In genomic region chr8:114117439-114117838, GRCm38 (mm10) we compare ENCODE assay signal across 27 mouse cellular contexts. TPM values are rescaled to one million over a fixed set of nuclear protein-coding genes. Genes with fewer than 3 reads are reported as not detected.
DNase-seq lines count a peak whose midpoint lies in the region; ATAC-seq and TF ChIP-seq lines count a peak whose summit lies in the region.
"Had no signal": no experiment of that assay in that cellular context is flagged by ENCODE, and none has a peak within 500 bp of the region (broad histone marks: within the 10 kb centered on the region; RNA-seq: fewer than 3 reads in every experiment).

No protein-coding gene starts in this region.

- TF ChIP-seq CTCF in intestine, postnatal 0 days (IDR thresholded peaks at IDR 0.05; ENCODE audit: low read depth): no peak
- TF ChIP-seq CTCF in liver, embryonic 14.5 days (IDR thresholded peaks at IDR 0.05; ENCODE audit: low read depth): no peak

- no peaks in the 10 kb centered on the region for H3K27me3 ChIP-seq in intestine, postnatal 0 days (replicated peaks; ENCODE audit: control insufficient read depth, insufficient read depth, low read length)
- H3K27me3 ChIP-seq in intestine, embryonic 15.5 days (replicated peaks): no peaks in the 10 kb centered on the region
- no peaks in the 10 kb centered on the region for H3K27me3 ChIP-seq in liver, embryonic 14.5 days (ENCODE audit: control insufficient read depth, insufficient read depth, low read length)
- H3K27me3 ChIP-seq: heart, embryonic 12.5 days; kidney, embryonic 15.5 days; lung, embryonic 15.5 days had no signal

- no peak overlapping the region for H3K4me2 ChIP-seq in intestine, postnatal 0 days (replicated peaks; ENCODE audit: low read depth)
- no peak overlapping the region for H3K4me2 ChIP-seq in intestine, embryonic 15.5 days (replicated peaks)
- no peak overlapping the region for H3K4me2 ChIP-seq in liver, embryonic 14.5 days (ENCODE audit: low read depth)
- H3K4me2 ChIP-seq: heart, embryonic 12.5 days; hindbrain, embryonic 14.5 days; kidney, embryonic 15.5 days; lung, embryonic 15.5 days had no signal

- H3K9me3 ChIP-seq in intestine, postnatal 0 days (ENCODE audit: control insufficient read depth): no peaks in the 10 kb centered on the region
- H3K9me3 ChIP-seq in intestine, embryonic 15.5 days: no peaks in the 10 kb centered on the region
- no peaks in the 10 kb centered on the region for H3K9me3 ChIP-seq in liver, embryonic 14.5 days (ENCODE audit: control insufficient read depth, low read length)
- H3K9me3 ChIP-seq: heart, embryonic 12.5 days; kidney, embryonic 15.5 days; lung, embryonic 15.5 days had no signal

- ATAC-seq in intestine, postnatal 0 days: peak; percentile 53; the same call in 1 of the 2 replicates
- no peak for ATAC-seq in intestine, embryonic 15.5 days
- ATAC-seq in common myeloid progenitor, adult 5-6 weeks (replicated peaks; ENCODE audit: low read depth, poor library complexity, severe bottlenecking): peak; percentile 47; the same call in 1 of the 2 replicates
- peak; percentile 85 for ATAC-seq in liver, embryonic 14.5 days (ENCODE audit: insufficient read depth)
- peak; percentile 90 for ATAC-seq in megakaryocyte progenitor cell, adult 5-6 weeks (replicated peaks; ENCODE audit: poor library complexity)
- ATAC-seq in erythroid progenitor cell, adult 5-6 weeks (replicated peaks; ENCODE audit: low FRiP score, poor library complexity, severe bottlenecking): no peak
- ATAC-seq: forebrain, embryonic 14.5 days; Patski had no signal

- H3K36me3 ChIP-seq in intestine, postnatal 0 days (ENCODE audit: control insufficient read depth, insufficient read depth): no peaks in the 10 kb centered on the region
- no peaks in the 10 kb centered on the region for H3K36me3 ChIP-seq in intestine, embryonic 15.5 days
- H3K36me3 ChIP-seq in liver, embryonic 14.5 days (replicated peaks; ENCODE audit: control insufficient read depth, insufficient read depth, low read depth): no peaks in the 10 kb centered on the region
- H3K36me3 ChIP-seq: heart, embryonic 12.5 days; kidney, embryonic 15.5 days; lung, embryonic 15.5 days had no signal

- TF ChIP-seq EP300 in liver, embryonic 14.5 days (IDR thresholded peaks at IDR 0.05; ENCODE audit: low read depth): no peak

- H3K4me1 ChIP-seq in intestine, postnatal 0 days (replicated peaks; ENCODE audit: control insufficient read depth, insufficient read depth, low read length): no peaks in the 10 kb centered on the region
- no peaks in the 10 kb centered on the region for H3K4me1 ChIP-seq in intestine, embryonic 15.5 days (replicated peaks)
- H3K4me1 ChIP-seq in liver, embryonic 14.5 days (replicated peaks; ENCODE audit: control insufficient read depth in 2 of 2, insufficient read depth in 2 of 2, low read length in 1 of 2): peaks cover 0 to 4% of the 10 kb centered on the region in 2 experiments; a peak in 1 of 4 replicates
- H3K4me1 ChIP-seq: heart, embryonic 12.5 days; kidney, embryonic 15.5 days; lung, embryonic 15.5 days had no signal

- H3K27ac ChIP-seq in intestine, postnatal 0 days (ENCODE audit: low read depth, low read length): no peak overlapping the region
- no peak overlapping the region for H3K27ac ChIP-seq in intestine, embryonic 15.5 days
- no peak overlapping the region for H3K27ac ChIP-seq in liver, embryonic 14.5 days
- H3K27ac ChIP-seq: heart, adult 2 months; hindbrain, embryonic 14.5 days; kidney, embryonic 15.5 days; lung, embryonic 15.5 days had no signal

- no peak overlapping the region for H3K4me3 ChIP-seq in intestine, postnatal 0 days (ENCODE audit: low read depth, low read length)
- no peak overlapping the region for H3K4me3 ChIP-seq in intestine, embryonic 15.5 days (replicated peaks)
- no peak overlapping the region for H3K4me3 ChIP-seq in liver, embryonic 14.5 days (ENCODE audit: insufficient read depth in 1 of 2, low read depth in 2 of 2, low read length in 2 of 2)
- H3K4me3 ChIP-seq: heart, adult 2 months; heart, embryonic 12.5 days; kidney, embryonic 15.5 days; lung, embryonic 15.5 days had no signal

- no peak overlapping the region for H3K9ac ChIP-seq in intestine, postnatal 0 days (ENCODE audit: low read depth, low read length)
- no peak overlapping the region for H3K9ac ChIP-seq in intestine, embryonic 15.5 days
- H3K9ac ChIP-seq in liver, embryonic 14.5 days (replicated peaks): no peak overlapping the region
- H3K9ac ChIP-seq: heart, embryonic 12.5 days; hindbrain, embryonic 14.5 days; kidney, embryonic 15.5 days; lung, embryonic 15.5 days had no signal

- DNase-seq in liver, embryonic 14.5 days (ENCODE audit: low read depth in 3 of 3, low spot score in 3 of 3): peak; percentile 24 to 48 (median 35)
- DNase-seq in urinary bladder, postnatal 4 days (ENCODE audit: low spot score in 2 of 2): no peak
- DNase-seq: adrenal gland, postnatal 25 days; cerebellum, adult 2 months; cerebellum, postnatal 14 days; gastrocnemius, postnatal 25 days; heart, adult 2 months; kidney, adult 18-20 months; kidney, postnatal 36 days; left cerebral cortex, postnatal 4 days; lung, postnatal 4 days; midbrain, embryonic 14.5 days; retina, postnatal 1 day; right cerebral cortex, postnatal 14 days; thymus, postnatal 14 days had no signal

RNA-seq across cellular contexts. Expression of gene Nudt7, which starts 15.9 kb away (rescaled TPM):
- polyA plus RNA-seq in intestine, postnatal 0 days (2015; fragmentation: Nextera tagmentation; extraction: Ambion mirVana): 55.7 and 59.1 TPM in 2 replicates
- polyA plus RNA-seq in intestine, embryonic 15.5 days (2015; fragmentation: Nextera tagmentation; extraction: Ambion mirVana): 25.3 and 25.9 TPM in 2 replicates
- 23.1 and 30.9 TPM in 2 replicates for total RNA-seq in common myeloid progenitor, adult 5-6 weeks (2017)
- 7.0 and 9.0 TPM in 2 replicates for polyA plus RNA-seq in liver, embryonic 14.5 days (2012; rRNA removed)
- 17.3 and 18.9 TPM in 2 replicates for polyA plus RNA-seq in liver, embryonic 14.5 days (2014; fragmentation: Nextera tagmentation; extraction: Ambion mirVana)
- total RNA-seq in megakaryocyte progenitor cell, adult 5-6 weeks (2015): 27.2 and 28.1 TPM in 2 replicates
- total RNA-seq in megakaryocyte progenitor cell, adult 5-6 weeks (2017): 11.7 and 15.5 TPM in 2 replicates
- 3.4 and 6.1 TPM in 2 replicates for total RNA-seq in erythroid progenitor cell, adult 5-6 weeks (2015; ENCODE audit: low replicate concordance)
- 0.08 and 3.2 TPM in 2 replicates for total RNA-seq in erythroid progenitor cell, adult 5-6 weeks (2017; ENCODE audit: low replicate concordance)
- total RNA-seq: MEL had no signal

Comparison
In these comparisons a context has a peak if more than half of its experiments do, and no peak if none do; other contexts are left out.
1. ATAC-seq: peak in intestine, postnatal 0 days (single experiment), common myeloid progenitor, adult 5-6 weeks (single experiment), liver, embryonic 14.5 days (single experiment) and megakaryocyte progenitor cell, adult 5-6 weeks (single experiment); none in intestine, embryonic 15.5 days (single experiment) and erythroid progenitor cell, adult 5-6 weeks (single experiment).
2. DNase-seq: peak in liver, embryonic 14.5 days (3 of 3); none in urinary bladder, postnatal 4 days (0 of 2).